Mouse (Mus musculus): ENCODE data around the gene Sdk1.
A peak's percentile ranks its signal among the peaks of the same experiment; 100 is the strongest.

GRCm38 (mm10) chr5:141463417-141463816, 222.1 kb downstream of the Sdk1 start:
- 0 out of 2 replicates have a peak, but pooled peaks have one; percentile 11 for TF ChIP-seq CTCF (IDR thresholded peaks at IDR 0.05; ENCODE audit: low read depth)
- no peak for TF ChIP-seq EP300 (IDR thresholded peaks at IDR 0.05; ENCODE audit: low read depth)

All from heart, postnatal 0 days (tissue).